Comparison of ENCODE assay signal across 9 mouse cellular contexts in the genomic region with DNA sequence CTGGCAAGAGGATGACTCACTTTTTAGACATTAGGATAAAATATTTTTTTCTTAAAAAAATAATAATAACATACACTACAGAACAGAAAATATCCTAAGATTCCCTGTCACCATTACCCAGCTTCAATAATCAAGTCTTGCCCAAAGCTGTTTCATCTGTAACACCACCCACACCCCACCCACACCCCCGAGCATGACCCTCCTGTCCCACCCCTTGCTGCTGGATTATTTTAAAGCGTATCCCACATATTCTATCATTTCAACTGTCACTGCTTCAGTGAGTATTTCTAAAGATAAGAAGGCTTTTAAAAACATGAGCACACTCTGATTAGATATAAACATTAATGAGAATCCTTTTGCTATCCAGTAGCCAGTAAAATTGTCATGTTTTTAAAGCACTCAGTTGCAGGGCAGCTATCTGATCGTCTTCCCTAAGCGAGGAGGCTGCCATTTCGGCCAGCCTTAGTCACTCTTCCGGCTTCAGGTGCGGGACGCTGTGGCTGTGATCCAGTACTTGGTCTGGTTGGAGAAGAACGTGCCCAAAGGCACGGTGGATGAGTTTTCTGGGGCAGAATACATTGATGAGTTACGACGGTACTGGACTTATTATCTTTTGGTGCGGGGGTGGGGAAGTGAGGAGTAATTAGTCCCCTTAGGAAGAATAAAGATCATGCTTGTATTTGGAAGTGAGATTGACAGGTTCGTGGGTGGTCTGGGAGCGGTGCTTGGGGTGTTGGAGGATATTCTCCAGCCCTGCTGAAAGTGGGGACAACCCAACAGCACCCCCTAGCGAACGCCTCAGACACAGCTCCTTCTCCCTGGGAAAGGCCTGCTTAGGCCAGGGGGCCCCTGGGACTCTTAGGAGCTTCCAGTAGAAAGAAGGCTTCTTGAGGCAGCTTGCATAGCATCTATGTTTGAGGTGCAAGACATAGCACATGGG. TPM values are rescaled to one million over a fixed set of nuclear protein-coding genes. Genes with fewer than 3 reads are reported as not detected.
DNase-seq lines count a peak whose midpoint lies in the region; ATAC-seq and TF ChIP-seq lines count a peak whose summit lies in the region.
"Had no signal": no experiment of that assay in that cellular context is flagged by ENCODE, and none has a peak within 500 bp of the region (broad histone marks: within the 10 kb centered on the region; RNA-seq: fewer than 3 reads in every experiment).

No protein-coding gene starts in this region.

- peak; percentile 16 to 53; a peak in 1 of 4 replicates for TF ChIP-seq EP300 in MEL (IDR thresholded peaks at IDR 0.05; ENCODE audit: low read depth in 1 of 2, low read length in 2 of 2)

- H3K27ac ChIP-seq in MEL (ENCODE audit: control insufficient read depth, low read depth, low read length): peak overlapping the region; percentile 55
- H3K27ac ChIP-seq in forebrain, embryonic 14.5 days (ENCODE audit: low read depth, low read length): no peak overlapping the region
- H3K27ac ChIP-seq in lung, embryonic 15.5 days: no peak overlapping the region
- H3K27ac ChIP-seq: macrophage had no signal

- peak overlapping the region; percentile 51 to 55 for H3K4me3 ChIP-seq in MEL (ENCODE audit: control insufficient read depth in 1 of 2, insufficient read depth in 1 of 2, low read depth in 2 of 2, low read length in 2 of 2)
- H3K4me3 ChIP-seq in forebrain, embryonic 14.5 days (ENCODE audit: low read depth, low read length): no peak overlapping the region
- no peak overlapping the region for H3K4me3 ChIP-seq in lung, embryonic 15.5 days

- peak; percentile 77 for DNase-seq in MEL (ENCODE audit: low read depth, low spot score)
- peak; percentile 67 for DNase-seq in cerebellum, adult 11 months
- DNase-seq in forebrain, embryonic 14.5 days (ENCODE audit: low spot score): peak; percentile 54
- DNase-seq in heart, postnatal 25 days (ENCODE audit: low spot score): peak; percentile 33
- DNase-seq in kidney, postnatal 4 days: peak; percentile 79 to 80
- peak; percentile 82 for DNase-seq in retina, embryonic 14.5 days (ENCODE audit: low spot score)
- DNase-seq in yolk sac, embryonic 10.5 days (ENCODE audit: low spot score): peak; percentile 21

- TF ChIP-seq CTCF in MEL (IDR thresholded peaks at IDR 0.05 in 2 of 3, conservative IDR thresholded peaks at IDR 0.05 in 1 of 3; ENCODE audit: control insufficient read depth in 1 of 3, insufficient read depth in 1 of 3, low read depth in 2 of 3, low read length in 3 of 3, poor library complexity in 1 of 3, severe bottlenecking in 1 of 3): peak; percentile 62 to 73 (median 64)

- ATAC-seq in forebrain, embryonic 14.5 days: peak; percentile 55; the same call in 1 of the 2 replicates
- ATAC-seq in lung, embryonic 15.5 days (ENCODE audit: borderline replicate concordance, extremely low read depth, low FRiP score, low TSS enrichment): peak; percentile 72; the same call in 1 of the 2 replicates

- 0 out of 2 replicates have a peak overlapping the region, but pooled peaks have one; percentile 7 for H3K4me2 ChIP-seq in forebrain, embryonic 14.5 days (ENCODE audit: low read length)
- H3K4me2 ChIP-seq in lung, embryonic 15.5 days: peak overlapping the region; percentile 44

- H3K27me3 ChIP-seq in MEL (ENCODE audit: control insufficient read depth in 1 of 2, insufficient read depth in 2 of 2, low read length in 2 of 2): no peaks in the 10 kb centered on the region
- H3K27me3 ChIP-seq in forebrain, embryonic 14.5 days (replicated peaks; ENCODE audit: control insufficient read depth, insufficient read depth, low read length): no peaks in the 10 kb centered on the region
- H3K27me3 ChIP-seq in lung, embryonic 15.5 days: no peaks in the 10 kb centered on the region

- TF ChIP-seq POLR2A in MEL (IDR thresholded peaks at IDR 0.05; ENCODE audit: control insufficient read depth in 1 of 2, insufficient read depth in 1 of 2, low read depth in 1 of 2, low read length in 2 of 2, poor library complexity in 1 of 2): no peak

- peaks cover 0 to 8% of the 10 kb centered on the region in 2 experiments; a peak in 2 of 4 replicates for H3K36me3 ChIP-seq in MEL (ENCODE audit: control insufficient read depth in 1 of 2, insufficient read depth in 2 of 2, low read length in 2 of 2)
- no peaks in the 10 kb centered on the region for H3K36me3 ChIP-seq in forebrain, embryonic 14.5 days (ENCODE audit: control insufficient read depth, insufficient read depth, low read length)
- no peaks in the 10 kb centered on the region for H3K36me3 ChIP-seq in lung, embryonic 15.5 days

- intact Hi-C loops in heart, postnatal 25 days (cut with DNase I): loop anchor here (1.0 to 2.0 kb wide), 2 partner anchors 105 to 130 kb away; no protein-coding TSS in a partner anchor

- H3K9me3 ChIP-seq in MEL (replicated peaks; ENCODE audit: insufficient read depth, low read length): no peaks in the 10 kb centered on the region
- no peaks in the 10 kb centered on the region for H3K9me3 ChIP-seq in forebrain, embryonic 14.5 days (replicated peaks; ENCODE audit: control insufficient read depth, low read length)
- H3K9me3 ChIP-seq in lung, embryonic 15.5 days: no peaks in the 10 kb centered on the region

- WGBS in forebrain, embryonic 14.5 days: 37% methylated on average over 17 of the region's 17 CpGs
- WGBS in lung, embryonic 15.5 days: 24% methylated on average over 17 of the region's 17 CpGs

- peak; percentile 48 for TF ChIP-seq RAD21 in MEL (IDR thresholded peaks at IDR 0.05; ENCODE audit: low read depth, low read length)

- peaks cover 6 to 17% of the 10 kb centered on the region in 2 experiments for H3K4me1 ChIP-seq in MEL (ENCODE audit: control insufficient read depth in 1 of 2, insufficient read depth in 2 of 2, low read length in 2 of 2)
- no peaks in the 10 kb centered on the region for H3K4me1 ChIP-seq in forebrain, embryonic 14.5 days (ENCODE audit: control insufficient read depth, insufficient read depth, low read length)
- no peaks in the 10 kb centered on the region for H3K4me1 ChIP-seq in lung, embryonic 15.5 days

- H3K9ac ChIP-seq in MEL (ENCODE audit: control insufficient read depth, low read depth, low read length, poor library complexity, severe bottlenecking): peak overlapping the region; percentile 37
- no peak overlapping the region for H3K9ac ChIP-seq in forebrain, embryonic 14.5 days (ENCODE audit: low read length)
- no peak overlapping the region for H3K9ac ChIP-seq in lung, embryonic 15.5 days

- H3K79me2 ChIP-seq in MEL (ENCODE audit: control insufficient read depth, insufficient read depth, low read length, poor library complexity): no peaks in the 10 kb centered on the region

TF ChIP-seq in MEL, 35 proteins besides CTCF, POLR2A, EP300 and RAD21 (continues in another document):
- no peak for TF ChIP-seq MYC (IDR thresholded peaks at IDR 0.05; ENCODE audit: low read depth, low read length)
- no peak for TF ChIP-seq ZMIZ1 (IDR thresholded peaks at IDR 0.05; ENCODE audit: low read depth, low read length)
- TF ChIP-seq TBP (IDR thresholded peaks at IDR 0.05; ENCODE audit: low read depth, low read length): no peak
- no peak for TF ChIP-seq HCFC1 (IDR thresholded peaks at IDR 0.05; ENCODE audit: low read depth, low read length)
- TF ChIP-seq TCF12 (IDR thresholded peaks at IDR 0.05; ENCODE audit: low read depth, low read length): peak; percentile 26; the same call in 1 of the 2 replicates
- TF ChIP-seq E2F4 (IDR thresholded peaks at IDR 0.05; ENCODE audit: borderline replicate concordance, low read depth, low read length): no peak
- TF ChIP-seq ZC3H11A (IDR thresholded peaks at IDR 0.05; ENCODE audit: low read depth, low read length): no peak
- TF ChIP-seq GATA1 (IDR thresholded peaks at IDR 0.05; ENCODE audit: low read depth, low read length): peak; percentile 26
- TF ChIP-seq NELFE (IDR thresholded peaks at IDR 0.05; ENCODE audit: low read depth, low read length): no peak
- TF ChIP-seq ZKSCAN1 (IDR thresholded peaks at IDR 0.05; ENCODE audit: low read depth, low read length): no peak
- TF ChIP-seq ELF1 (IDR thresholded peaks at IDR 0.05; ENCODE audit: low read depth, low read length): no peak
- TF ChIP-seq TAL1 (IDR thresholded peaks at IDR 0.05; ENCODE audit: low read length): no peak
- no peak for TF ChIP-seq NRF1 (IDR thresholded peaks at IDR 0.05; ENCODE audit: insufficient read depth, low read depth, low read length, poor library complexity, severe bottlenecking)
- TF ChIP-seq SIN3A (IDR thresholded peaks at IDR 0.05; ENCODE audit: low read length): 0 out of 2 replicates have a peak, but pooled peaks have one; percentile 20
- no peak for TF ChIP-seq USF2 (IDR thresholded peaks at IDR 0.05; ENCODE audit: borderline replicate concordance in 1 of 2, insufficient read depth in 1 of 2, low read depth in 1 of 2, low read length in 2 of 2)
- no peak for TF ChIP-seq MAX (IDR thresholded peaks at IDR 0.05; ENCODE audit: low read length)
- TF ChIP-seq RCOR1 (IDR thresholded peaks at IDR 0.05; ENCODE audit: low read depth, low read length): peak; percentile 11; the same call in 1 of the 2 replicates
- TF ChIP-seq ETS1 (IDR thresholded peaks at IDR 0.05; ENCODE audit: low read depth, low read length): no peak
- no peak for TF ChIP-seq UBTF (IDR thresholded peaks at IDR 0.05; ENCODE audit: borderline replicate concordance, insufficient read depth, low read depth, low read length)
- TF ChIP-seq MXI1 (IDR thresholded peaks at IDR 0.05; ENCODE audit: low read depth, low read length): peak; percentile 31; the same call in 1 of the 2 replicates
- no peak for TF ChIP-seq MEF2A (IDR thresholded peaks at IDR 0.05; ENCODE audit: extremely low read depth, insufficient replicate concordance, low read depth, low read length, poor library complexity, severe bottlenecking)
- TF ChIP-seq MAFK (IDR thresholded peaks at IDR 0.05; ENCODE audit: borderline replicate concordance, low read depth, low read length): no peak

RNA-seq across cellular contexts. Expression of gene Xpnpep2, which starts 15.9 kb away (rescaled TPM):
- 0.31 and 0.62 TPM in 2 replicates for total RNA-seq in MEL (2012; rRNA removed)
- polyA plus RNA-seq in MEL (2012; ENCODE audit: insufficient read depth in 1 of 2, insufficient read length in 2 of 2, low read depth in 1 of 2, low replicate concordance in 2 of 2, missing spikeins in 1 of 2): 1 to 10 TPM in 1 of 2 experiments, not detected in 1; 1.9 TPM
- polyA plus RNA-seq in forebrain, embryonic 14.5 days (2014; fragmentation: Nextera tagmentation; extraction: Ambion mirVana): 0.90 and 1.4 TPM in 2 replicates
- 1 to 10 TPM; 2.7 to 3.6 TPM for total RNA-seq in heart, postnatal 25 days (2021)
- 0.87 and 1.0 TPM in 2 replicates for polyA plus RNA-seq in lung, embryonic 15.5 days (2015; fragmentation: Nextera tagmentation; extraction: Ambion mirVana)
- polyA plus RNA-seq: macrophage had no signal

RNA-seq across cellular contexts. Expression of gene Sash3, which starts 21.8 kb away (rescaled TPM):
- total RNA-seq in MEL (2012; rRNA removed): 0.31 and 0.56 TPM in 2 replicates
- 1 to 10 TPM in 1 of 2 experiments, not detected in 1; 1.2 TPM for polyA plus RNA-seq in MEL (2012; ENCODE audit: insufficient read depth in 1 of 2, insufficient read length in 2 of 2, low read depth in 1 of 2, low replicate concordance in 2 of 2, missing spikeins in 1 of 2)
- polyA plus RNA-seq in forebrain, embryonic 14.5 days (2014; fragmentation: Nextera tagmentation; extraction: Ambion mirVana): 1.2 and 1.3 TPM in 2 replicates
- 1 to 10 TPM in 1 of 2 experiments, under 1 TPM in 1; 0.84 to 1.2 TPM for total RNA-seq in heart, postnatal 25 days (2021)
- polyA plus RNA-seq in lung, embryonic 15.5 days (2015; fragmentation: Nextera tagmentation; extraction: Ambion mirVana): 3.7 and 7.2 TPM in 2 replicates

Comparison
In these comparisons a context has a peak if more than half of its experiments do, and no peak if none do; other contexts are left out.
1. DNase-seq: peak in every context shown above with its lines; median percentile 82 in retina, embryonic 14.5 days; 80 in kidney, postnatal 4 days; 77 in MEL; 67 in cerebellum, adult 11 months; 54 in forebrain, embryonic 14.5 days; 33 in heart, postnatal 25 days; 21 in yolk sac, embryonic 10.5 days.
2. H3K4me3 ChIP-seq: peak in MEL (2 of 2); none in forebrain, embryonic 14.5 days (single experiment) and lung, embryonic 15.5 days (single experiment).